Mouse (Mus musculus) ovary, adult 10 weeks (tissue): ENCODE data around the gene Bmpr1a. TPM values are rescaled to one million over a fixed set of nuclear protein-coding genes. Genes with fewer than 3 reads are reported as not detected.

Experiments
- polyA plus RNA-seq: library from polyadenylated mRNA; stranded (reverse); fragments of 350-450 nt; fragmentation: Illumina TruSeq; extraction: RNeasy Lipid Tissue Mini Kit (QIAGEN cat#74804); gene quantifications from one replicate; pipeline ENCODE4 v1.2.3, GENCODE M21; 2014

The Bmpr1a gene
- 300 TPM for polyA plus RNA-seq

DNA sequence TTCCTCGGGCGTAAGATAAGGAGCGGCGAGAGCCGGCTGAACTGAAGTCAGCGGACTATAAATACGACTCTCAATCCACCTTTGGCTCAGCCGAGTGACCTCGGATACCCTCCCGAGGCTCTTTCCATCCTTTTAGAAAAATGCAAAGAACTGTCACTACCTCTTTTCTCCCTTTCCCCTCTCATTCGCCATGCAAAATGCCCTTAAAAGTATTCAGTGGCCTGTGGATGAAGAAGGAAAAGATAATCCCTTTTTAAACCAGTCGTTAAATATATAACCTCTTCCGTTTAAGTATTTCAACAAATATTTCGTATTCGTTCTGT lies at the start of gene Bmpr1a:
TSS of gene Bmpr1a (minus strand) at position 17 of the 323 bp plus-strand sequence.

DNA sequence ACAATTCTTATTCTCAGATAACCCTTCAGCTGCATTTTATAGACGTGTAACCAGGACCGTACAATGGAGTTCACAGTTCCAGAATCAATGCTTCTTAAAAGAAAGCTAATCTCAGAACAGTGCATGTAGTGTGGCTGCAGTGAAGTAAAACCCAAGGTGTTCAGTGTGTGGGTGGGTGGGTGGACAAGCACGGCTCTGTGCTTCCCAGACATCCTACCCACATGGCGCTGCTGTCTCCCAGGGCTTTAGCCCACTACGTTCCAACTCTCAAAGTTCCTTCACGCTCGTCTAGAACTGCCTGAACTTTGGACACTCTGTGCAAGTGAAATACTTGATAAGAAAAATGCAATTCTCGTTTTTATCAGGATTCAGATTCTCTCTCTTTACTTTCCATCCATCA lies 19.6 kb upstream of the Bmpr1a start, which contains the start of gene 9230112D13Rik:
TSS of gene 9230112D13Rik (minus strand) at position 101 of the 400 bp plus-strand sequence.

DNA sequence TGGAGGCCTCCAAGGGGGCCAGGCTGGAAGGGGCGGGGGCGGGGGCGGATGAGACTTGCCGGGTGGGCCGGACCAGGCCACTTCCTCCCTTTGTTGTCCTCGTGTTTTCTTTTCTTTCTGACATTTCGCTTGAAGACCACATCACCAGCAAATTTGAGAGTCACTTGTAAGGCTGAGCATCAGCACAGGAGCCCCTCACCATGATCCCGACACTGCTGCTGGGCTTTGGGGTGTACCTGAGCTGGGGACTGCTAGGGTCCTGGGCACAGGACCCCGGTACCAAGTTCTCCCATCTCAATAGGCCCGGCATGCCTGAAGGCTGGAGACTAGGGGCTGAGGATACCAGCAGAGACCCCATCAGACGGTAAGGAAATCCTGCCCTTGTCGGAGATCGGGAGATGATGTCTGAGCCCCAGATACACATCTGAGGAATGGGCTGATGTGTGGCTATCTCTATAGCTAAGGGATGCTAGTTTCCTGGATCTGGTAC lies 127.7 kb downstream of the Bmpr1a start, which contains the start of gene Mmrn2:
TSS of gene Mmrn2 (plus strand) at position 51 of the 490 bp plus-strand sequence.

GRCm38 (mm10) chr14:34374577-34374976 lies 128.6 kb downstream of the Bmpr1a start, which contains the start of gene Sncg:
TSS of gene Sncg (minus strand) at chr14:34374789.

Other genes with a start within 250 kb of the Bmpr1a start
- 24.2 TPM for gene Shld2, start 192.8 kb downstream of the Bmpr1a start, polyA plus RNA-seq
- gene Glud1, start 192.6 kb downstream of the Bmpr1a start, polyA plus RNA-seq = 207 TPM
- gene Fam25c, start 147.9 kb downstream of the Bmpr1a start, polyA plus RNA-seq = not detected
- not detected for gene Sncg, start 128.6 kb downstream of the Bmpr1a start, polyA plus RNA-seq
- 10.0 TPM for gene Mmrn2, start 127.9 kb downstream of the Bmpr1a start, polyA plus RNA-seq
- gene 9230112D13Rik, start 19.5 kb upstream of the Bmpr1a start, polyA plus RNA-seq = not detected
- gene Ldb3, start 85.3 kb upstream of the Bmpr1a start, polyA plus RNA-seq = 4.1 TPM
- not detected for gene Opn4, start 96.8 kb upstream of the Bmpr1a start, polyA plus RNA-seq
- gene Wapl, start 170.6 kb upstream of the Bmpr1a start, polyA plus RNA-seq = 278 TPM